Mouse (Mus musculus): ENCODE measurements around the gene Zdhhc11.

DNA sequence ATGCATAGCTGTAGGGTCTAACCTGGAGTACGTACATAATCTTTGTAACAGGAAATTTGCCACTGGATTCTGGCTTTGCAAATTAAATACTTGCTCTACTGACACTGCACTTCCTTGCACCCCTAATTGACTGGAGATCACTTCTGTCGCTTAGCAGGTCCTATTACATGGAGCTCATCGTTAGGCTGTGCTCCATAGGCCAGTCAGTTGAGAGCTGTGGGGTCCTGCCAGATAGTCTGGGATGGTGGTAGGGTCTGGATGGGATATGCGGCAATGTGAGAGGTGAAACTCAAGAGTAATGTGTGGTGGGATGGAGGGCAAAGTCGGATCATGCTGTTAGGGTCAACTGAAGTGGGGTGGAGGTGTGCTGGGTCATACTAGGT, 26.7 kb upstream of the Zdhhc11 start:
- no peak for TF ChIP-seq CTCF (IDR thresholded peaks at IDR 0.05)
- no peak for TF ChIP-seq EP300 (IDR thresholded peaks at IDR 0.05)

All from lung, postnatal 0 days (tissue).